Mouse (Mus musculus): ENCODE measurements around the gene Spata18.

Gene Spata18

DNA sequence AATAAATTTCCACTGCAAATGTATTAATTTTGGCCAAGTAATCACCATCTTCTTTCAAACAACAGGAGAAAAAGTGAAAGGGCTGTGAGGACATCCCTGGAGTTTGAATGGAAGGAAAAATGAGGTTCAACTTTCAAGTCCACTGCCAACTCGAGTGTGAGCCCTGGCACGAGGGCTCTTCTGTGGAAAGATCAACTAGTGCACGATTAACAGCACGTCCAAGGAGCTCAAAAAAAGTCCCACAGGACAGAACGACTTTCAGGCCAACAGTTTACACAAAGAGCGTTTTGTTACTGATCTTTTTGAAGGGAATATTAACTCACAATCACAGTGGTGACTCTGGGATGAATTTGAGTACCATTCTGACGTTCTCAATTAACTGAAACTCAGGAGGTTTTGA lies 61.7 kb downstream of the Spata18 start:
- DNase-seq (ENCODE audit: low read depth, low spot score): no peak

GRCm38 (mm10) chr5:73716941-73717340 lies 65.8 kb downstream of the Spata18 start:
- no peak for DNase-seq (ENCODE audit: low read depth, low spot score)

- DNase-seq (ENCODE audit: low read depth, low spot score): no peak
These were observed 70.6 kb downstream of the Spata18 start for GRCm38 (mm10) chr5:73721682-73722282.

GRCm38 (mm10) chr5:73725981-73726380 lies 74.8 kb downstream of the Spata18 start:
- no peak for DNase-seq (ENCODE audit: low read depth, low spot score)

GRCm38 (mm10) chr5:73728651-73729050 lies 77.5 kb downstream of the Spata18 start:
- DNase-seq (ENCODE audit: low read depth, low spot score): no peak

Data from forelimb bud, embryonic 11.5 days (tissue).